Mouse (Mus musculus): ENCODE measurements at regions not wholly inside any gene's neighbourhood (a gene's known extent, or its start where the extent isn't known, plus 50 kb on each side); places are given as distances from the start of the nearest gene placed in this dataset. TPM values are rescaled to one million over a fixed set of nuclear protein-coding genes. Genes with fewer than 3 reads are reported as not detected.

GRCm38 (mm10) chr10:12210181-12210580, 659.0 kb downstream of the Utrn start:
- TF ChIP-seq CTCF (IDR thresholded peaks at IDR 0.05): no peak
- no peak for DNase-seq
- H3K27ac ChIP-seq: no peak overlapping the region
- no peak overlapping the region for H3K4me3 ChIP-seq
- intact Hi-C loops (cut with DNase I): no loop called here

- Histone ChIP-seq H3K4me3 (no peak overlapping the region), H3K27ac (no peak overlapping the region)
- intact Hi-C loops (cut with DNase I): no loop called here
- no peak for DNase-seq
- TF ChIP-seq CTCF (IDR thresholded peaks at IDR 0.05): peak; percentile 38
Measured at GRCm38 (mm10) chr10:12218879-12219278, 650.3 kb downstream of the Utrn start.

GRCm38 (mm10) chr10:12234141-12234540, 635.0 kb downstream of the Utrn start:
- TF ChIP-seq CTCF (IDR thresholded peaks at IDR 0.05): no peak
- Histone ChIP-seq H3K27ac (no peak overlapping the region), H3K4me3 (no peak overlapping the region)
- no peak for DNase-seq
- intact Hi-C loops (cut with DNase I): no loop called here

- no peak for DNase-seq
- intact Hi-C loops (cut with DNase I): no loop called here
- no peak for TF ChIP-seq CTCF (IDR thresholded peaks at IDR 0.05)
- H3K4me3 ChIP-seq: no peak overlapping the region
- no peak overlapping the region for H3K27ac ChIP-seq
Measured at GRCm38 (mm10) chr10:12248853-12249252, 620.3 kb downstream of the Utrn start.

- Histone ChIP-seq H3K27ac (no peak overlapping the region), H3K4me3 (no peak overlapping the region)
- DNase-seq: no peak
- TF ChIP-seq CTCF (IDR thresholded peaks at IDR 0.05): no peak
- intact Hi-C loops (cut with DNase I): no loop called here
Measured at GRCm38 (mm10) chr10:12253274-12253673, 615.9 kb downstream of the Utrn start.

- no peak for DNase-seq
- intact Hi-C loops (cut with DNase I): no loop called here
- H3K27ac ChIP-seq: no peak overlapping the region
- TF ChIP-seq CTCF (IDR thresholded peaks at IDR 0.05): no peak
- no peak overlapping the region for H3K4me3 ChIP-seq
Measured at GRCm38 (mm10) chr10:12285679-12286078, 583.5 kb downstream of the Utrn start.

- TF ChIP-seq CTCF (IDR thresholded peaks at IDR 0.05): no peak
- intact Hi-C loops (cut with DNase I): no loop called here
- no peak overlapping the region for H3K27ac ChIP-seq
Measured at GRCm38 (mm10) chr10:12298887-12299286, 570.3 kb downstream of the Utrn start.

GRCm38 (mm10) chr10:12302396-12302795, 566.8 kb downstream of the Utrn start:
- no peak for DNase-seq
- intact Hi-C loops (cut with DNase I): no loop called here
- H3K4me3 ChIP-seq: no peak overlapping the region
- no peak for TF ChIP-seq CTCF (IDR thresholded peaks at IDR 0.05)
- H3K27ac ChIP-seq: no peak overlapping the region

More at GRCm38 (mm10) chr10:12298887-12299286, 570.3 kb downstream of the Utrn start:
- DNase-seq: no peak
- H3K4me3 ChIP-seq: no peak overlapping the region

- no peak overlapping the region for H3K27ac ChIP-seq
- TF ChIP-seq CTCF (IDR thresholded peaks at IDR 0.05): no peak
- intact Hi-C loops (cut with DNase I): no loop called here
- DNase-seq: no peak
- no peak overlapping the region for H3K4me3 ChIP-seq
Measured at GRCm38 (mm10) chr10:12320311-12320710, 548.9 kb downstream of the Utrn start.

Small RNA genes in the stretch of these regions (microRNA-seq; reads per million reads assigned to microRNA genes)
- gene Gm22194: not detected
